Mouse (Mus musculus): ENCODE measurements around the gene Ovca2.

Gene Ovca2

DNA sequence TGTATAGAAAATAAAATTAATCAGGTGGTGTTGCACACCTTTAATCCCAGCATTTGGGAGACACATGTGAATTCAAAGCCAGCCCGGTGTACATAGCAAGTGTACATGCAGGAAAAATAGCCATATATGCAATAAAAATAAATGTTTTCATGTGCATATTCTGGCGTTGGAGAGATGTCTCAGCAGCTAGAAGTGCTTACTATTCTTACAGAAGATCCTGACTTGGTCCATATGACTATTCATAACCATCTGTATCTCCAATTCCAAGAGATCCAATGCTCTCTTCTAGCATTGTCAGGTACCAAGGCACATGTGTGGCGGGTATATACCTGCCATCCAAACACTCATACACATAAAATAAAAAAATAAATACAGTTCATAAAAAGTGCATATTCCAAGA is 52.3 kb downstream of the Ovca2 start:
- no peak for DNase-seq (ENCODE audit: low spot score in 2 of 2)
